Mouse (Mus musculus) forebrain, postnatal 0 days (tissue): Measurements from ENCODE around the gene Gnao1. TPM values are rescaled to one million over a fixed set of nuclear protein-coding genes. Genes with fewer than 3 reads are reported as not detected.

ENCODE experiments used
- ATAC-seq: fragments of 200-750 bp; cut with Nextera tagmentation; 2 replicates; pipeline ENCODE4 v1.8.0; 2017; ENCODE audit warnings: mild to moderate bottlenecking, moderate library complexity
- DNase-seq: peaks from one replicate; pipeline ENCODE4 v3.0.0-alpha.2; 2015
- H3K27ac ChIP-seq: fragments of 300-500 bp; sonication (generic); 2 replicates; pipeline ENCODE4 v1.5.1; 2014; ENCODE audit warnings: low read depth, mild to moderate bottlenecking, antibody characterized with exemption, low read length, moderate library complexity, mixed read lengths
- H3K27me3 ChIP-seq: fragments of 300-500 bp; sonication (generic); 2 replicates; pipeline ENCODE4 v1.6.1; 2014; ENCODE audit warnings: mild to moderate bottlenecking, low read length, mixed read lengths; ENCODE audit not compliant: insufficient read depth
- H3K36me3 ChIP-seq: fragments of 300-500 bp; sonication (generic); 2 replicates; pipeline ENCODE4 v1.6.1; 2014; ENCODE audit warnings: mild to moderate bottlenecking, moderate library complexity; ENCODE audit not compliant: insufficient read depth
- H3K4me1 ChIP-seq: fragments of 300-500 bp; sonication (generic); 2 replicates; pipeline ENCODE4 v1.6.1; 2014; ENCODE audit warnings: antibody characterized with exemption; ENCODE audit not compliant: insufficient read depth
- H3K4me2 ChIP-seq: fragments of 300-500 bp; sonication (generic); 2 replicates; pipeline ENCODE4 v1.6.1; 2014; ENCODE audit warnings: low read depth, mild to moderate bottlenecking, moderate library complexity
- H3K4me3 ChIP-seq: fragments of 300-500 bp; sonication (generic); 2 replicates; pipeline ENCODE4 v1.5.1; 2014; ENCODE audit warnings: low read depth, low read length, mixed read lengths
- H3K9ac ChIP-seq: fragments of 300-500 bp; sonication (generic); 2 replicates; pipeline ENCODE4 v1.6.1; 2014; ENCODE audit warnings: mild to moderate bottlenecking
- H3K9me3 ChIP-seq: fragments of 300-500 bp; sonication (generic); 2 replicates; pipeline ENCODE4 v1.6.1; 2016; ENCODE audit warnings: low read length
- CTCF ChIP-seq: sonication (generic); IDR thresholded peaks from 2 replicates; pipeline ENCODE4 v1.5.1; 2016; ENCODE audit warnings: antibody characterized with exemption, control low read depth, low read depth
- WGBS: fragments of 180-500 bp; shearing (Covaris S2); extraction: QIAGEN DNeasy Blood & Tissue Kit; methylation state at CpG from one replicate; pipeline ENCODE4 v1.1.7; 2014; 5-methylcytosine and 5-hydroxymethylcytosine counted together
- polyA plus RNA-seq: library from polyadenylated mRNA; unstranded; fragments of >200 nt; fragmentation: Nextera tagmentation; extraction: Ambion mirVana; gene quantifications from 2 replicates; pipeline ENCODE4 v1.2.1, GENCODE M21; 2015
- total RNA-seq: library from RNA; depleted of rRNA; stranded (reverse); fragments of >200 nt; gene quantifications from 2 replicates; pipeline ENCODE4 v1.2.3, GENCODE M21; 2014

Gene Gnao1
- total and polyA plus RNA-seq, 2 experiments from 2014 or later, result 301 to 314 TPM

GRCm38 (mm10) chr8:93923897-93924334 is 114.2 kb downstream of the Gnao1 start:
- peaks cover 20% of the 10 kb centered on the region for H3K4me1 ChIP-seq
- no peak overlapping the region for H3K4me3 ChIP-seq
- DNase-seq (no peak), ATAC-seq (no peak)
- no peak overlapping the region for H3K27ac ChIP-seq
- H3K36me3 ChIP-seq, result 0 out of 2 replicates have a peak, but pooled peaks cover 1% of the 10 kb centered on the region
- H3K27me3 ChIP-seq, result no peaks in the 10 kb centered on the region
- no peak overlapping the region for H3K9ac ChIP-seq
- no peaks in the 10 kb centered on the region for H3K9me3 ChIP-seq
- no peak for TF ChIP-seq CTCF
- no peak overlapping the region for H3K4me2 ChIP-seq
- 41% methylated on average over 7 of the region's 7 CpGs for WGBS

- ATAC-seq (peak; percentile 58; the same call in 1 of the 2 replicates), DNase-seq (no peak)
- Histone ChIP-seq H3K4me3 (no peak overlapping the region), H3K4me2 (no peak overlapping the region), H3K27me3 (no peaks in the 10 kb centered on the region), H3K9me3 (no peaks in the 10 kb centered on the region), H3K9ac (no peak overlapping the region), H3K27ac (peak overlapping the region; percentile 40; the same call in 1 of the 2 replicates), H3K36me3 (0 out of 2 replicates have a peak, but pooled peaks cover 4% of the 10 kb centered on the region), H3K4me1 (peaks cover 7% of the 10 kb centered on the region)
- TF ChIP-seq CTCF, result no peak
- WGBS, result 32% methylated on average over 3 of the region's 3 CpGs
Measured at GRCm38 (mm10) chr8:93925513-93925912, 115.7 kb downstream of the Gnao1 start.

- Histone ChIP-seq H3K9ac (no peak overlapping the region), H3K36me3 (peaks cover 7% of the 10 kb centered on the region; the same call in 1 of the 2 replicates), H3K27ac (no peak overlapping the region), H3K4me2 (no peak overlapping the region), H3K4me3 (no peak overlapping the region), H3K27me3 (no peaks in the 10 kb centered on the region), H3K4me1 (0 out of 2 replicates have a peak, but pooled peaks cover 4% of the 10 kb centered on the region), H3K9me3 (no peaks in the 10 kb centered on the region)
- DNase-seq, result no peak
- WGBS, result 90% methylated on average over 4 of the region's 4 CpGs
- no peak for TF ChIP-seq CTCF
- ATAC-seq, result no peak
Measured at GRCm38 (mm10) chr8:93929233-93929632, 119.5 kb downstream of the Gnao1 start.

GRCm38 (mm10) chr8:93931336-93931735 is 121.6 kb downstream of the Gnao1 start:
- H3K4me2 ChIP-seq, result no peak overlapping the region
- WGBS, result 15% methylated on average over 6 of the region's 6 CpGs
- H3K4me1 ChIP-seq, result 0 out of 2 replicates have a peak, but pooled peaks cover 4% of the 10 kb centered on the region
- no peak for TF ChIP-seq CTCF
- no peaks in the 10 kb centered on the region for H3K9me3 ChIP-seq
- H3K4me3 ChIP-seq, result no peak overlapping the region
- H3K27me3 ChIP-seq, result no peaks in the 10 kb centered on the region
- DNase-seq, result peak; percentile 44
- H3K27ac ChIP-seq, result peak overlapping the region; percentile 54; the same call in 1 of the 2 replicates
- H3K9ac ChIP-seq, result no peak overlapping the region
- H3K36me3 ChIP-seq, result peaks cover 10% of the 10 kb centered on the region; the same call in 1 of the 2 replicates
- peak; percentile 19; the same call in 1 of the 2 replicates for ATAC-seq

GRCm38 (mm10) chr8:93932873-93933272 is 123.1 kb downstream of the Gnao1 start:
- Histone ChIP-seq H3K27ac (peak overlapping the region; percentile 54), H3K9ac (no peak overlapping the region), H3K4me1 (0 out of 2 replicates have a peak, but pooled peaks cover 4% of the 10 kb centered on the region), H3K4me2 (no peak overlapping the region), H3K4me3 (no peak overlapping the region), H3K27me3 (no peaks in the 10 kb centered on the region), H3K9me3 (no peaks in the 10 kb centered on the region), H3K36me3 (peaks cover 10% of the 10 kb centered on the region; the same call in 1 of the 2 replicates)
- peak; percentile 92 for TF ChIP-seq CTCF
- ATAC-seq, result peak; percentile 86
- peak; percentile 84 for DNase-seq
- 15% methylated on average over 6 of the region's 6 CpGs for WGBS

- H3K4me3 ChIP-seq, result no peak overlapping the region
- H3K27me3 ChIP-seq, result no peaks in the 10 kb centered on the region
- ATAC-seq (no peak; the same call in 1 of the 2 replicates), DNase-seq (peak; percentile 30)
- 0 out of 2 replicates have a peak, but pooled peaks cover 4% of the 10 kb centered on the region for H3K4me1 ChIP-seq
- H3K9ac ChIP-seq, result no peak overlapping the region
- WGBS, result 58% methylated on average over 2 of the region's 2 CpGs
- no peak for TF ChIP-seq CTCF
- H3K36me3 ChIP-seq, result peaks cover 10% of the 10 kb centered on the region; the same call in 1 of the 2 replicates
- no peak overlapping the region for H3K27ac ChIP-seq
- no peak overlapping the region for H3K4me2 ChIP-seq
- no peaks in the 10 kb centered on the region for H3K9me3 ChIP-seq
Measured at GRCm38 (mm10) chr8:93933288-93933687, 123.5 kb downstream of the Gnao1 start.

GRCm38 (mm10) chr8:93938193-93938592 is 128.4 kb downstream of the Gnao1 start:
- no peaks in the 10 kb centered on the region for H3K27me3 ChIP-seq
- no peak overlapping the region for H3K4me2 ChIP-seq
- H3K9ac ChIP-seq, result no peak overlapping the region
- H3K4me1 ChIP-seq, result no peaks in the 10 kb centered on the region
- H3K9me3 ChIP-seq, result no peaks in the 10 kb centered on the region
- ATAC-seq (no peak), DNase-seq (no peak)
- TF ChIP-seq CTCF, result no peak
- H3K4me3 ChIP-seq, result no peak overlapping the region
- H3K36me3 ChIP-seq, result peaks cover 6% of the 10 kb centered on the region; the same call in 1 of the 2 replicates
- WGBS, result 98% methylated on average over 3 of the region's 3 CpGs
- H3K27ac ChIP-seq, result no peak overlapping the region
